Mouse (Mus musculus) heart, embryonic 11.5 days (tissue): ENCODE results near the gene Gm884. TPM values are rescaled to one million over a fixed set of nuclear protein-coding genes. Genes with fewer than 3 reads are reported as not detected.
"Not testable (repeated sequence)": the region's sequence is repeated elsewhere in the genome, so short reads cannot be mapped to it uniquely, and the experiment has no call there.

Experiments
- ATAC-seq: fragments of 200-750 bp; cut with Nextera tagmentation; replicated peaks from 2 replicates; pipeline ENCODE4 v1.8.0; 2017; ENCODE audit warnings: moderate library complexity; ENCODE audit not compliant: insufficient number of reproducible peaks, low FRiP score, low TSS enrichment
- H3K27ac ChIP-seq: fragments of 300-500 bp; sonication (generic); 2 replicates; pipeline ENCODE4 v1.5.1; 2014; ENCODE audit warnings: mild to moderate bottlenecking, low read depth, low read length
- H3K27me3 ChIP-seq: fragments of 300-500 bp; sonication (generic); 2 replicates; pipeline ENCODE4 v1.6.1; 2014; ENCODE audit warnings: mild to moderate bottlenecking, low read length, mixed read lengths; ENCODE audit not compliant: control insufficient read depth, insufficient read depth
- H3K36me3 ChIP-seq: fragments of 300-500 bp; sonication (generic); 2 replicates; pipeline ENCODE4 v1.6.1; 2014; ENCODE audit warnings: mild to moderate bottlenecking, low read length, moderate library complexity, mixed read lengths; ENCODE audit not compliant: control insufficient read depth, insufficient read depth
- H3K4me1 ChIP-seq: fragments of 300-500 bp; sonication (generic); 2 replicates; pipeline ENCODE4 v1.6.1; 2014; ENCODE audit warnings: low read length; ENCODE audit not compliant: control insufficient read depth, insufficient read depth
- H3K4me2 ChIP-seq: fragments of 300-500 bp; sonication (generic); 2 replicates; pipeline ENCODE4 v1.6.1; 2014; ENCODE audit warnings: mild to moderate bottlenecking, moderate library complexity
- H3K4me3 ChIP-seq: fragments of 300-500 bp; sonication (generic); 2 replicates; pipeline ENCODE4 v1.5.1; 2014; ENCODE audit warnings: low read depth, low read length
- H3K9ac ChIP-seq: fragments of 300-500 bp; sonication (generic); 2 replicates; pipeline ENCODE4 v1.6.1; 2014; ENCODE audit warnings: mild to moderate bottlenecking, low read depth, low read length, moderate library complexity
- H3K9me3 ChIP-seq: fragments of 300-500 bp; sonication (generic); replicated peaks from 2 replicates; pipeline ENCODE4 v1.6.1; 2016; ENCODE audit warnings: low read length; ENCODE audit not compliant: control insufficient read depth
- WGBS: fragments of 180-500 bp; shearing (Covaris S2); extraction: QIAGEN DNeasy Blood & Tissue Kit; methylation state at CpG from one replicate; pipeline ENCODE4 v1.1.7; 2014; ENCODE audit not compliant: insufficient replicate concordance; 5-methylcytosine and 5-hydroxymethylcytosine counted together
- polyA plus RNA-seq: library from polyadenylated mRNA; unstranded; fragments of >200 nt; fragmentation: Nextera tagmentation; extraction: Ambion mirVana; gene quantifications from 2 replicates; pipeline ENCODE4 v1.2.1, GENCODE M21; 2014

Gene Gm884
- polyA plus RNA-seq, 1 experiment from 2014 or later: not detected

DNA sequence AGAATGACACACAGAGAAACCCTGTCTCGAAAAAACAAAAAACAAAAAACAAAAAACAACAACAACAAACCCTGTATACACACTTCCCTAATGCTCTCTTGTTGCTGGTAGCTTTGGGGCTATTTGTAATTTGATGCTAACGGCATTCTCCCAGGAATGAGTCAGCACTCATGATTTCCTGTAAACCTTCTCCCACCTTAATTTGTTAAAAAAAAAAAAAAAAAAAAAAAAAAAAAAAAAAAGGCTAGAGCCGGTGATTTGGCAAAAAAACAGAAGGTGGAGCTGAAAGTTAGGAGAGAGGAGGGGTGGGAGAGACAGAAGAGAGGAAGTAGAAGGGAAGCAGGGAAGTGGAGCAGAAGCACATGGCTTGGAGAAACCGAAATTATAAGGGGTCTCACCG lies 14.3 kb downstream of the Gm884 start:
- no peak overlapping the region for H3K27ac ChIP-seq
- 58% methylated on average over 5 of the region's 5 CpGs for WGBS
- H3K4me2 ChIP-seq: no peak overlapping the region
- no peaks in the 10 kb centered on the region for H3K27me3 ChIP-seq
- ATAC-seq: no peak
- H3K4me1 ChIP-seq: no peaks in the 10 kb centered on the region
- H3K9me3 ChIP-seq: no peaks in the 10 kb centered on the region
- H3K36me3 ChIP-seq: no peaks in the 10 kb centered on the region
- no peak overlapping the region for H3K4me3 ChIP-seq
- H3K9ac ChIP-seq: no peak overlapping the region

- H3K27me3 ChIP-seq: no peaks in the 10 kb centered on the region
- no peak overlapping the region for H3K27ac ChIP-seq
- no peaks in the 10 kb centered on the region for H3K36me3 ChIP-seq
- H3K4me3 ChIP-seq: no peak overlapping the region
- 86% methylated on average over 11 of the region's 11 CpGs for WGBS
- H3K9ac ChIP-seq: no peak overlapping the region
- no peaks in the 10 kb centered on the region for H3K4me1 ChIP-seq
- no peak overlapping the region for H3K4me2 ChIP-seq
- peaks cover 3% of the 10 kb centered on the region for H3K9me3 ChIP-seq
- no peak for ATAC-seq
These were observed 42.6 kb downstream of the Gm884 start for GRCm38 (mm10) chr11:103578339-103578738.

DNA sequence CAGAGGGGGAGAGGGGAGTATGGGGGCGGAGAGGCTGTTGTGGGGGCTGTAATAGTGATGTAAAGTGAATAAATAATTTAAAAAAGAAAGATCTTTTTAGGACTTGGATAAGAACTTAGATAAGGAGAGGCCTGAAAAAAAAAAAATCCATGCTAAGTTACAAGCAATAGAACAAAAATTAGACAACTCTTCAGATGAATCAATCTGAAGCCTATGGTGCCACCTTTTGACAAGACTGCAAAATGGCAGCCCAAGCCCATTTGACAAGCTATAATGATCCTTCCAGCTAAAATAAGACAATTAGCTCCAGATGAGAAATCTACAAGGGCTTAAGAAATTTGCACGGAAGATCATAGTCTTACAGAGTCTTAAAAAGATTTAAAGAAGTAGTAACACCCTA lies 64.9 kb downstream of the Gm884 start:
- WGBS: 67% methylated on average over 2 of the region's 2 CpGs
- no peak overlapping the region for H3K9ac ChIP-seq

DNA sequence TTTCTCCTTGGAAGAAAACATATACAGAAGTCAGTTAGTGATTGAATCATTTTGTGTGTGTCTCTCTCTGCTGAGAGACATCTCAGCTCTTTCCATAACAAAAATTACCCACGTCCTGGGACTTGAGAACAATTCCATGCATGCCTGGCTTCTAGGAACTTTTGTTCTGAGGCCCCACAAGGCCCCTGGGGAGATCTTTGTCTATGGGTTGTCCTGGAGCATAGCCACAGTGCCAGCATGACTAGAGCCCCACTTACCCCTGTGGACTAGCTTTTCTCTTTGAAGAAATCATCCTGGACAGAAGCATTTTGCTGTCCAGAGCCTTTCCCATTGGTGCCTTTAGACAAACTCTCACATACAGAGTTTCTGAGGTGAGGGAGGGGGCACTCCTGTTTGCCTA lies 86.0 kb downstream of the Gm884 start:
- H3K4me1 ChIP-seq, H3K27ac ChIP-seq, ATAC-seq, H3K36me3 ChIP-seq, H3K27me3 ChIP-seq, H3K4me3 ChIP-seq, H3K4me2 ChIP-seq, H3K9me3 ChIP-seq, H3K9ac ChIP-seq: not testable (repeated sequence)
- 33% methylated on average over 1 of the region's 1 CpGs for WGBS

More for the DNA sequence above, 64.9 kb downstream of the Gm884 start:
- Histone ChIP-seq H3K4me3 (no peak overlapping the region), H3K9me3 (no peaks in the 10 kb centered on the region), H3K27ac (no peak overlapping the region), H3K36me3 (no peaks in the 10 kb centered on the region), H3K27me3 (no peaks in the 10 kb centered on the region), H3K4me2 (no peak overlapping the region), H3K4me1 (no peaks in the 10 kb centered on the region)
- no peak for ATAC-seq

DNA sequence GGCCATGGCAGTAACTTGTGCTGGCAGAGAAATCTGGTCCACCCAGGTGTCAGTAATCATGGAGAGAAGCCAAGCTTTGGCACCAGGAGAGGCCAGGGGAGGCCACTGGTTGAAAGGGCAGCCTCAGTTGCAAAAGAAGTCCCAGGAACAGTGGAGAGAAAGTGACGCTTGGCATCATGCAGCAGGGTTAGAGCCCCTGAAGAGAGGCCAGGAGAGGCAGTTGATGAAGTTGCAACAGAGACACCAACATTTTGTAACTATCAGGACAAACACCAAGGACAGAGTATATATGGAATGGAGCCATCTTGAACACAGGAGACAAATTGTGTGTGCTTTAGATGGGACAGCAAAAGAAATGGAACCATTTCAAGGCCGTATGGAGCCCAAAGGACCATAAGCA lies 108.8 kb downstream of the Gm884 start:
- Histone ChIP-seq H3K9ac (no peak overlapping the region), H3K4me2 (no peak overlapping the region), H3K27me3 (no peaks in the 10 kb centered on the region), H3K4me1 (no peaks in the 10 kb centered on the region), H3K9me3 (no peaks in the 10 kb centered on the region), H3K4me3 (no peak overlapping the region), H3K27ac (no peak overlapping the region), H3K36me3 (no peaks in the 10 kb centered on the region)
- 66% methylated on average over 2 of the region's 2 CpGs for WGBS
- no peak for ATAC-seq

GRCm38 (mm10) chr11:103504497-103504896 lies 116.4 kb downstream of the Gm884 start, which contains the start of gene Lrrc37a:
Gene Lrrc37a, minus strand, starts transcription at chr11:103504597.
- Histone ChIP-seq H3K4me3 (no peak within 1 kb of the TSS), H3K27me3 (no peaks in the 10 kb centered on the region), H3K4me2 (no peak within 1 kb of the TSS), H3K9ac (no peak within 1 kb of the TSS), H3K36me3 (no peaks in the 10 kb centered on the region), H3K4me1 (no peaks in the 10 kb centered on the region), H3K27ac (no peak within 1 kb of the TSS), H3K9me3 (no peaks in the 10 kb centered on the region)
- no peak for ATAC-seq
- 84% methylated on average over 12 of the region's 12 CpGs for WGBS

Other genes with a start within 250 kb of the Gm884 start
- gene Plekhm1, start 208.5 kb downstream of the Gm884 start, polyA plus RNA-seq: 4.4 and 5.2 TPM in 2 replicates
- gene Lrrc37a, start 116.5 kb downstream of the Gm884 start, polyA plus RNA-seq: not detected in 2 replicates
- not detected in 2 replicates for gene Lyzl6, start 17.8 kb upstream of the Gm884 start, polyA plus RNA-seq
- gene Rprml, start 28.4 kb upstream of the Gm884 start, polyA plus RNA-seq: 0.16 and 0.23 TPM in 2 replicates
- 61.6 and 79.2 TPM in 2 replicates for gene Gosr2, start 76.8 kb upstream of the Gm884 start, polyA plus RNA-seq
- 0.90 and 1.3 TPM in 2 replicates for gene Wnt9b, start 128.7 kb upstream of the Gm884 start, polyA plus RNA-seq
- 0.14 and 0.23 TPM in 2 replicates for gene Wnt3, start 153.0 kb upstream of the Gm884 start, polyA plus RNA-seq